Mouse (Mus musculus) megakaryocyte, embryonic 14.5 days (primary cell): Measurements from ENCODE around the gene Hacd4.

Source experiments
- FLI1 ChIP-seq: IDR thresholded peaks from 2 replicates; pipeline ENCODE4 v1.6.1; 2012; ENCODE audit warnings: low read length, inconsistent platforms, mixed read lengths
- GATA1 ChIP-seq: IDR thresholded peaks from 3 replicates; pipeline ENCODE4 v1.6.1; 2012; ENCODE audit warnings: mixed read lengths, low read length, inconsistent platforms, borderline replicate concordance

DNA sequence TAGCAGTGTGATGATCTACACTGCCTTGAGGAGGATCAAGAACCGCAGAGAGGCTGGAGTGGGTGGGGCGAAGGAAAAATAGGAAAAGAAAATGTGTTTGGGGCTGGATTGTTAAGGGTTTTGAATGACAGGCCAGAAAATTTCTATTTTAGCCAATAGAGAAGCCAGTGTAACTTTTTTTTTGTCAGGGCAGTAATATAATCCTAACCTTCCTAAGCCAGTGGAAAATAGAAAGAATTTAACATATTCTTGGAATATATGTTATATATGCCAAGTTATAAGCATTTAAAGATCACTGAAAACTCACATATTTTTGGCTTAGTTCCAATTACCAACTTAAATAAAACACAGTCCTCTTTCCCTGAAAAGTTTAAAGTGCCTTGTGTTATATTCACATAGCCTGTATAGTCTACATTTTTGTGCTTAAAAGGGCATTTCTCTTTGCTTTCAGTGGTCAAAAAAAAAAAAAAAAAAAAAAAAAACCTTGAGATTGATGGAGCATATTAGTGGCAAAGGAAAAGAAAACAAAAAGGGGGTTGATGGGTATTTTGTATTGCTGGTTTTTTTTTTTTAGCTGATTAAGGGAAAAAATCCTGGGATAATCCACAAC is 11.0 kb downstream of the Hacd4 start:
- TF ChIP-seq GATA1: no peak
- no peak for TF ChIP-seq FLI1
